Mouse (Mus musculus) stomach, postnatal 0 days (tissue): ENCODE measurements at regions not wholly inside any gene's neighbourhood (a gene's known extent, or its start where the extent isn't known, plus 50 kb on each side); places are given as distances from the start of the nearest gene placed in this dataset.

Source experiments
- CTCF ChIP-seq: IDR thresholded peaks from 2 replicates; pipeline ENCODE4 v1.5.1; 2016; ENCODE audit warnings: antibody characterized with exemption, low read depth, mild to moderate bottlenecking, moderate library complexity
- EP300 ChIP-seq: optimal IDR thresholded peaks from 2 replicates; pipeline ENCODE3; 2016; ENCODE audit warnings: antibody characterized with exemption

- TF ChIP-seq CTCF (no peak), EP300 (no peak)
Observed at GRCm38 (mm10) chr5:82142063-82142462, 1122.1 kb downstream of the Adgrl3 start.
